Mouse (Mus musculus) forebrain, postnatal 0 days (tissue): ENCODE data around the gene Prss12. TPM values are rescaled to one million over a fixed set of nuclear protein-coding genes. Genes with fewer than 3 reads are reported as not detected.

Experiments used
- ATAC-seq: fragments of 200-750 bp; cut with Nextera tagmentation; 2 replicates; pipeline ENCODE4 v1.8.0; 2017; ENCODE audit warnings: mild to moderate bottlenecking, moderate library complexity
- DNase-seq: peaks from one replicate; pipeline ENCODE4 v3.0.0-alpha.2; 2015
- H3K27ac ChIP-seq: fragments of 300-500 bp; sonication (generic); 2 replicates; pipeline ENCODE4 v1.5.1; 2014; ENCODE audit warnings: low read depth, mild to moderate bottlenecking, antibody characterized with exemption, low read length, moderate library complexity, mixed read lengths
- H3K27me3 ChIP-seq: fragments of 300-500 bp; sonication (generic); 2 replicates; pipeline ENCODE4 v1.6.1; 2014; ENCODE audit warnings: mild to moderate bottlenecking, low read length, mixed read lengths; ENCODE audit not compliant: insufficient read depth
- H3K36me3 ChIP-seq: fragments of 300-500 bp; sonication (generic); 2 replicates; pipeline ENCODE4 v1.6.1; 2014; ENCODE audit warnings: mild to moderate bottlenecking, moderate library complexity; ENCODE audit not compliant: insufficient read depth
- H3K4me1 ChIP-seq: fragments of 300-500 bp; sonication (generic); 2 replicates; pipeline ENCODE4 v1.6.1; 2014; ENCODE audit warnings: antibody characterized with exemption; ENCODE audit not compliant: insufficient read depth
- H3K4me2 ChIP-seq: fragments of 300-500 bp; sonication (generic); 2 replicates; pipeline ENCODE4 v1.6.1; 2014; ENCODE audit warnings: low read depth, mild to moderate bottlenecking, moderate library complexity
- H3K4me3 ChIP-seq: fragments of 300-500 bp; sonication (generic); 2 replicates; pipeline ENCODE4 v1.5.1; 2014; ENCODE audit warnings: low read depth, low read length, mixed read lengths
- H3K9ac ChIP-seq: fragments of 300-500 bp; sonication (generic); 2 replicates; pipeline ENCODE4 v1.6.1; 2014; ENCODE audit warnings: mild to moderate bottlenecking
- H3K9me3 ChIP-seq: fragments of 300-500 bp; sonication (generic); 2 replicates; pipeline ENCODE4 v1.6.1; 2016; ENCODE audit warnings: low read length
- CTCF ChIP-seq: sonication (generic); IDR thresholded peaks from 2 replicates; pipeline ENCODE4 v1.5.1; 2016; ENCODE audit warnings: antibody characterized with exemption, control low read depth, low read depth
- WGBS: fragments of 180-500 bp; shearing (Covaris S2); extraction: QIAGEN DNeasy Blood & Tissue Kit; methylation state at CpG from one replicate; pipeline ENCODE4 v1.1.7; 2014; 5-methylcytosine and 5-hydroxymethylcytosine counted together
- polyA plus RNA-seq: library from polyadenylated mRNA; unstranded; fragments of >200 nt; fragmentation: Nextera tagmentation; extraction: Ambion mirVana; gene quantifications from 2 replicates; pipeline ENCODE4 v1.2.1, GENCODE M21; 2015
- total RNA-seq: library from RNA; depleted of rRNA; stranded (reverse); fragments of >200 nt; gene quantifications from 2 replicates; pipeline ENCODE4 v1.2.3, GENCODE M21; 2014

Gene Prss12
- total and polyA plus RNA-seq, 2 experiments from 2014 or later, result 14.5 to 14.9 TPM

GRCm38 (mm10) chr3:123428005-123428404 lies 18.7 kb upstream of the Prss12 start:
- ATAC-seq (no peak), DNase-seq (no peak)

GRCm38 (mm10) chr3:123429597-123430458 lies 16.9 kb upstream of the Prss12 start:
- ATAC-seq, result no peak
- Histone ChIP-seq H3K4me3 (no peak overlapping the region), H3K4me2 (no peak overlapping the region), H3K27me3 (no peaks in the 10 kb centered on the region), H3K9ac (no peak overlapping the region), H3K36me3 (no peaks in the 10 kb centered on the region), H3K4me1 (no peaks in the 10 kb centered on the region), H3K27ac (no peak overlapping the region), H3K9me3 (no peaks in the 10 kb centered on the region)
- TF ChIP-seq CTCF, result no peak
- WGBS, result 81% methylated on average over 22 of the region's 22 CpGs
- no peak for DNase-seq

More at GRCm38 (mm10) chr3:123428005-123428404, 18.7 kb upstream of the Prss12 start:
- Histone ChIP-seq H3K4me3 (no peak overlapping the region), H3K4me1 (no peaks in the 10 kb centered on the region), H3K27ac (no peak overlapping the region), H3K27me3 (no peaks in the 10 kb centered on the region), H3K9me3 (no peaks in the 10 kb centered on the region), H3K9ac (no peak overlapping the region), H3K4me2 (no peak overlapping the region), H3K36me3 (no peaks in the 10 kb centered on the region)
- 70% methylated on average over 4 of the region's 4 CpGs for WGBS
- no peak for TF ChIP-seq CTCF

GRCm38 (mm10) chr3:123431951-123432674 lies 14.6 kb upstream of the Prss12 start:
- Histone ChIP-seq H3K27ac (no peak overlapping the region), H3K9me3 (no peaks in the 10 kb centered on the region), H3K9ac (no peak overlapping the region), H3K27me3 (no peaks in the 10 kb centered on the region), H3K4me2 (no peak overlapping the region), H3K4me3 (no peak overlapping the region), H3K4me1 (no peaks in the 10 kb centered on the region), H3K36me3 (no peaks in the 10 kb centered on the region)
- ATAC-seq (no peak), DNase-seq (no peak)
- no peak for TF ChIP-seq CTCF
- 81% methylated on average over 5 of the region's 5 CpGs for WGBS

- 81% methylated on average over 3 of the region's 3 CpGs for WGBS
- ATAC-seq (no peak), DNase-seq (no peak)
- Histone ChIP-seq H3K4me3 (no peak overlapping the region), H3K4me2 (no peak overlapping the region), H3K27me3 (no peaks in the 10 kb centered on the region), H3K4me1 (no peaks in the 10 kb centered on the region), H3K9me3 (no peaks in the 10 kb centered on the region), H3K9ac (no peak overlapping the region), H3K27ac (no peak overlapping the region), H3K36me3 (no peaks in the 10 kb centered on the region)
- no peak for TF ChIP-seq CTCF
Measured at GRCm38 (mm10) chr3:123433362-123433761, 13.4 kb upstream of the Prss12 start.

GRCm38 (mm10) chr3:123437608-123438007 lies 9.1 kb upstream of the Prss12 start:
- Histone ChIP-seq H3K9ac (no peak overlapping the region), H3K4me1 (no peaks in the 10 kb centered on the region), H3K36me3 (no peaks in the 10 kb centered on the region), H3K4me2 (no peak overlapping the region), H3K9me3 (no peaks in the 10 kb centered on the region), H3K4me3 (no peak overlapping the region), H3K27me3 (no peaks in the 10 kb centered on the region), H3K27ac (no peak overlapping the region)
- 96% methylated on average over 1 of the region's 1 CpGs for WGBS
- ATAC-seq (no peak), DNase-seq (no peak)
- TF ChIP-seq CTCF, result no peak

- 88% methylated on average over 7 of the region's 7 CpGs for WGBS
- H3K4me3 ChIP-seq, result no peak overlapping the region
- no peak overlapping the region for H3K9ac ChIP-seq
- H3K4me2 ChIP-seq, result no peak overlapping the region
- H3K4me1 ChIP-seq, result no peaks in the 10 kb centered on the region
- TF ChIP-seq CTCF, result no peak
- no peak overlapping the region for H3K27ac ChIP-seq
- H3K9me3 ChIP-seq, result no peaks in the 10 kb centered on the region
- no peak for ATAC-seq
- H3K27me3 ChIP-seq, result 0 out of 2 replicates have a peak, but pooled peaks cover 2% of the 10 kb centered on the region
- H3K36me3 ChIP-seq, result no peaks in the 10 kb centered on the region
- DNase-seq, result no peak
Measured at GRCm38 (mm10) chr3:123440490-123440889, 6.2 kb upstream of the Prss12 start.

GRCm38 (mm10) chr3:123444466-123444865 lies 2.2 kb upstream of the Prss12 start:
- TF ChIP-seq CTCF, result no peak
- Histone ChIP-seq H3K27me3 (0 out of 2 replicates have a peak, but pooled peaks cover 4% of the 10 kb centered on the region), H3K4me2 (no peak overlapping the region), H3K27ac (no peak overlapping the region), H3K4me1 (peaks cover 8% of the 10 kb centered on the region; the same call in 1 of the 2 replicates), H3K4me3 (no peak overlapping the region), H3K9me3 (no peaks in the 10 kb centered on the region), H3K9ac (no peak overlapping the region), H3K36me3 (no peaks in the 10 kb centered on the region)
- ATAC-seq (no peak), DNase-seq (no peak)
- WGBS, result 88% methylated on average over 1 of the region's 1 CpGs
